Mouse (Mus musculus): ENCODE data around the gene Igsf9.

The Igsf9 gene

GRCm38 (mm10) chr1:172481540-172482280, at the start of gene Igsf9:
Igsf9 (plus strand) TSS chr1:172481788.
- in situ Hi-C loops (cut with MboI; ENCODE audit: unreplicated experiment in 2 of 2) = loop anchor here (5.0 to 25.0 kb wide), 3 partner anchors 41 to 444 kb away; partner anchors contain the start of genes Cfap45 (in 1 of the 2) and Vangl2 (in 1 of the 2)

GRCm38 (mm10) chr1:172431836-172432586, 49.6 kb upstream of the Igsf9 start:
- in situ Hi-C loops (cut with MboI; ENCODE audit: unreplicated experiment in 2 of 2) = no loop called here

GRCm38 (mm10) chr1:172432587-172432955, 49.0 kb upstream of the Igsf9 start:
- in situ Hi-C loops (cut with MboI; ENCODE audit: unreplicated experiment in 2 of 2) = no loop called here

GRCm38 (mm10) chr1:172433012-172433850, 48.4 kb upstream of the Igsf9 start:
- in situ Hi-C loops (cut with MboI; ENCODE audit: unreplicated experiment in 2 of 2) = no loop called here

GRCm38 (mm10) chr1:172433851-172434165, 47.8 kb upstream of the Igsf9 start:
- in situ Hi-C loops (cut with MboI; ENCODE audit: unreplicated experiment in 2 of 2) = no loop called here

- in situ Hi-C loops (cut with MboI; ENCODE audit: unreplicated experiment in 2 of 2) = no loop called here
These were observed 44.8 kb upstream of the Igsf9 start for GRCm38 (mm10) chr1:172436785-172437184.

- in situ Hi-C loops (cut with MboI; ENCODE audit: unreplicated experiment in 2 of 2) = no loop called here
These were observed 43.0 kb upstream of the Igsf9 start for GRCm38 (mm10) chr1:172438621-172439020.

GRCm38 (mm10) chr1:172440521-172440920, 41.1 kb upstream of the Igsf9 start:
- in situ Hi-C loops (cut with MboI; ENCODE audit: unreplicated experiment in 2 of 2) = no loop called here

GRCm38 (mm10) chr1:172441935-172442445, 39.6 kb upstream of the Igsf9 start:
- in situ Hi-C loops (cut with MboI; ENCODE audit: unreplicated experiment in 2 of 2) = no loop called here

- in situ Hi-C loops (cut with MboI; ENCODE audit: unreplicated experiment in 2 of 2) = no loop called here
These were observed 31.4 kb upstream of the Igsf9 start for GRCm38 (mm10) chr1:172450226-172450625.

- in situ Hi-C loops (cut with MboI; ENCODE audit: unreplicated experiment in 2 of 2) = no loop called here
These were observed 30.6 kb upstream of the Igsf9 start for GRCm38 (mm10) chr1:172450848-172451470.

GRCm38 (mm10) chr1:172452911-172453310, 28.7 kb upstream of the Igsf9 start:
- in situ Hi-C loops (cut with MboI; ENCODE audit: unreplicated experiment in 2 of 2) = no loop called here

- in situ Hi-C loops (cut with MboI; ENCODE audit: unreplicated experiment in 2 of 2) = no loop called here
These were observed 27.8 kb upstream of the Igsf9 start for GRCm38 (mm10) chr1:172453810-172454209.

GRCm38 (mm10) chr1:172455416-172455815, 26.2 kb upstream of the Igsf9 start:
- in situ Hi-C loops (cut with MboI; ENCODE audit: unreplicated experiment in 2 of 2) = no loop called here

- in situ Hi-C loops (cut with MboI; ENCODE audit: unreplicated experiment in 2 of 2) = no loop called here
These were observed 25.4 kb upstream of the Igsf9 start for GRCm38 (mm10) chr1:172456001-172456677.

GRCm38 (mm10) chr1:172457196-172457595, 24.4 kb upstream of the Igsf9 start:
- in situ Hi-C loops (cut with MboI; ENCODE audit: unreplicated experiment in 2 of 2) = no loop called here

- in situ Hi-C loops (cut with MboI; ENCODE audit: unreplicated experiment in 2 of 2) = no loop called here
These were observed 23.5 kb upstream of the Igsf9 start for GRCm38 (mm10) chr1:172458041-172458440.

- in situ Hi-C loops (cut with MboI; ENCODE audit: unreplicated experiment in 2 of 2) = no loop called here
These were observed 20.0 kb upstream of the Igsf9 start for GRCm38 (mm10) chr1:172461602-172462001.

GRCm38 (mm10) chr1:172462534-172462933, 19.1 kb upstream of the Igsf9 start:
- in situ Hi-C loops (cut with MboI; ENCODE audit: unreplicated experiment in 2 of 2) = no loop called here
